Comparison of ENCODE assay signal across 22 mouse cellular contexts in the genomic region with DNA sequence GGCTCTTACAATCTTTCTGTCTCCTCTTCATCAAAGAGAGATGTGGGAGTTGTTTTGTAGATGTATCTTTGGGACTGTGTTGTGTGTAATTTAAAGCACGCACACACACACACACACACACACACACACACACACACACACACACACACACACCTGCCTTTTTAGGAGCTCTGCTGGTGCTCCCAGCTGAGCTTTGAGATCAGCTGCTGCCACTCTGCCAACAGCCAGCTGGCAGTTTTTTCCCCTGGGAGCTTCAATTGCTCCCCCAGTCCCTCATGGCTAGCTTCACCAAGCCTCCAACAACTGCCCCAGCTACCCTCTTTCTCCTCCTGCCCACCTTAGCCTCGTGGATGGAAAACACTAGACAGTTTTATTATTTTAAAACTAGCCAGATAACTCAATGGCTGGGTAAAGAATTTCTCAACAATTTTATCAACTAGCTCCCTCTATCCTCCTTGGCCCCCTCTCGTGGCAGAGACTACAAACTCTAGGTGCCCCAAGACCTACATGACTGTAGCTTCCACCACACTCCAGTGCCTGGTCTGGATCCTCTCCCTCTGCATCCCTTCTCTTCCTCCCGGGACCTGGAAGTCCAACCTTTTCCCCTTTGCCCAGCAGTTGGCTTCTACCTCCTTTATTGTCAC. TPM values are rescaled to one million over a fixed set of nuclear protein-coding genes. Genes with fewer than 3 reads are reported as not detected.
DNase-seq lines count a peak whose midpoint lies in the region; ATAC-seq and TF ChIP-seq lines count a peak whose summit lies in the region.
"Had no signal": no experiment of that assay in that cellular context is flagged by ENCODE, and none has a peak within 500 bp of the region (broad histone marks: within the 10 kb centered on the region; RNA-seq: fewer than 3 reads in every experiment).

No protein-coding gene starts in this region.

- peak; percentile 25 to 39 for DNase-seq in cerebellum, postnatal 10 days
- no peak for DNase-seq in cerebellum, adult 2 months
- peak; percentile 13 to 23 for DNase-seq in layer of hippocampus, postnatal 10 days (ENCODE audit: low spot score in 2 of 2)
- no peak for DNase-seq in layer of hippocampus, adult 18-20 months (ENCODE audit: low spot score in 2 of 2)
- peak; percentile 43 for DNase-seq in CD4-positive helper T cell, adult 2 months (ENCODE audit: low read depth, low spot score)
- peak; percentile 35 to 63 for DNase-seq in thymus, postnatal 10 days (ENCODE audit: low spot score in 2 of 2)
- DNase-seq in spleen, postnatal 36 days (ENCODE audit: low spot score in 2 of 2): no peak
- DNase-seq: adrenal gland, adult 2 months; cerebellum, adult 18-20 months; kidney, adult 8-10 months; right cerebral cortex, postnatal 4 days had no signal

- no peak for TF ChIP-seq POLR2A in cerebellum, adult 2 months (IDR thresholded peaks at IDR 0.05; ENCODE audit: borderline replicate concordance, insufficient read depth, low read length)

- no peaks in the 10 kb centered on the region for H3K4me1 ChIP-seq in cerebellum, adult 2 months (ENCODE audit: control insufficient read depth, insufficient read depth, low read length)
- H3K4me1 ChIP-seq: embryonic facial prominence, embryonic 13.5 days; limb, embryonic 13.5 days had no signal

- H3K27ac ChIP-seq in cerebellum, adult 2 months (ENCODE audit: insufficient read depth, low read length): no peak overlapping the region
- H3K27ac ChIP-seq: embryonic facial prominence, embryonic 13.5 days; hindbrain, postnatal 0 days; left cerebral cortex, adult 2 months; limb, embryonic 13.5 days had no signal

- no peak overlapping the region for H3K4me3 ChIP-seq in cerebellum, adult 2 months (replicated peaks; ENCODE audit: insufficient read depth, low read depth, low read length)
- H3K4me3 ChIP-seq: embryonic facial prominence, embryonic 13.5 days; left cerebral cortex, adult 2 months; limb, embryonic 13.5 days; megakaryocyte, embryonic 14.5 days had no signal

- WGBS in cerebellum, adult 2 months: 59% methylated on average over 3 of the region's 4 CpGs

- TF ChIP-seq CTCF in cerebellum, adult 2 months (IDR thresholded peaks at IDR 0.05; ENCODE audit: borderline replicate concordance, insufficient read depth, low read depth, low read length): no peak

- H3K27me3 ChIP-seq in cerebellum, adult 2 months (ENCODE audit: control insufficient read depth, insufficient read depth, low read length): no peaks in the 10 kb centered on the region
- H3K27me3 ChIP-seq: embryonic facial prominence, embryonic 13.5 days; limb, embryonic 13.5 days; megakaryocyte, embryonic 14.5 days had no signal

- no peak for ATAC-seq in frontal cortex, adult (ENCODE audit: low TSS enrichment)
- ATAC-seq: hindbrain, postnatal 0 days had no signal

RNA-seq across cellular contexts. Expression of gene Itgam, which starts 18.2 kb away (rescaled TPM):
- polyA plus RNA-seq in cerebellum, adult 2 months (2012; rRNA removed): 3.4 and 4.2 TPM in 2 replicates
- total RNA-seq in layer of hippocampus, postnatal 10 days (2021): 1 to 10 TPM; 8.4 to 8.7 TPM
- total RNA-seq in layer of hippocampus, adult 18-20 months (2021): 10 to 100 TPM; 11.0 to 11.2 TPM

RNA-seq across cellular contexts. Expression of gene Gm49368, which starts 18.2 kb away (rescaled TPM):
- not detected in 2 replicates for polyA plus RNA-seq in cerebellum, adult 2 months (2012; rRNA removed)
- not detected for total RNA-seq in layer of hippocampus, postnatal 10 days (2021)
- under 1 TPM in 1 of 2 experiments, not detected in 1; 0.25 TPM for total RNA-seq in layer of hippocampus, adult 18-20 months (2021)
- total RNA-seq: adrenal gland, adult 2 months; G1E; heart, postnatal 25 days; hindbrain, postnatal 0 days; left cerebral cortex, adult 2 months had no signal
- polyA plus RNA-seq: adrenal gland, adult 2 months; embryonic facial prominence, embryonic 13.5 days; G1E; heart, embryonic 11.5 days; hindbrain, postnatal 0 days; limb, embryonic 13.5 days; neural tube, embryonic 14.5 days; urinary bladder, adult 2 months had no signal

RNA-seq across cellular contexts. Expression of gene Trim72, which starts 40.5 kb away (rescaled TPM):
- polyA plus RNA-seq in cerebellum, adult 2 months (2012; rRNA removed): 2.1 and 2.3 TPM in 2 replicates
- under 1 TPM; 0.40 to 0.55 TPM for total RNA-seq in layer of hippocampus, postnatal 10 days (2021)
- under 1 TPM; 0.32 to 0.58 TPM for total RNA-seq in layer of hippocampus, adult 18-20 months (2021)
- polyA plus RNA-seq: hindbrain, postnatal 0 days; neural tube, embryonic 14.5 days had no signal

RNA-seq across cellular contexts. Expression of gene Pycard, which starts 50.6 kb away (rescaled TPM):
- 3.9 and 5.1 TPM in 2 replicates for polyA plus RNA-seq in cerebellum, adult 2 months (2012; rRNA removed)
- total RNA-seq in layer of hippocampus, postnatal 10 days (2021): 1 to 10 TPM; 3.2 to 4.5 TPM
- total RNA-seq in layer of hippocampus, adult 18-20 months (2021): 1 to 10 TPM; 2.1 to 3.2 TPM

Comparison
In these comparisons a context has a peak if more than half of its experiments do, and no peak if none do; other contexts are left out.
1. DNase-seq: peak in cerebellum, postnatal 10 days (2 of 2), layer of hippocampus, postnatal 10 days (2 of 2), CD4-positive helper T cell, adult 2 months (single experiment) and thymus, postnatal 10 days (2 of 2); none in cerebellum, adult 2 months (0 of 2), layer of hippocampus, adult 18-20 months (0 of 2) and spleen, postnatal 36 days (0 of 2).